Mouse (Mus musculus): ENCODE data around the gene Rnf222.
A peak's percentile ranks its signal among the peaks of the same experiment; 100 is the strongest.

Gene Rnf222

DNA sequence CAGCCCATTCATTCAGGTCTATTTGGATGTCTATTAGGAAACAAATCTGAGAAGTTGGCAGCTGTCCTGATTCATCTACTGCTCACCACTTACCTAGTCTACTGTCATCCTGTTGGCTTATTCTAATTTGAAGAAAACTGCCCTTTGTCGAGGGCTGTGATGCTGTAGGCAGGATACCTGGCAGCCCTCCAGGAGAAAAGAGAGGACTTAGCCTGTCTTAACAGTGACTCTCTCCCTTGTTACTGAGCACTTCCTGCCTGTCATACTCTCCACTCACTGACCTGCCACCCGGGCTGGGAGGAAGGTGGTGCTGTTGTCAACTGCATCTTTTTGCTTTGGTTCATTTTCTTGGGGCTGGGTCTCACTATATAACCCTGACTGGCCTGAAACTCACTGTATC lies 2.3 kb downstream of the Rnf222 start:
- no peak for DNase-seq (ENCODE audit: low spot score)

DNA sequence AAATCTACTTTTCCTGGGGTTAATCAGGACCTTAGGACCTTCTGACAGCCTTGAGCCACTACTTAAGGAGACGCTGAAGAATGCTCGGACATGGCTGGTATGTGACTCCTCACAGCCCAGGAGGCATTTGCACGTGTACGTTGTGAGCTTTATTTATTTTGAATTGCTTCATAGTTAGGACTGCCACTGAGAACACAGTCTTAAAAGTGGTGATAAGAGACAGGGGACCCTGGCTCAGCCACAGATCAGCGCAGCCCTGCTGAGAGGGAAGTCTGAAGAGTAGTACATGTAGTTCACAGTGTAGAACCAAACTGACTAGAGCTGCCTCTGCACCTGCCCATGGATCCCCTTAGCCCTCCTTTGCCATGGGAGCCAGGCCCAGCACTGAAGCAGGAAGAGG lies 3.5 kb downstream of the Rnf222 start:
- DNase-seq (ENCODE audit: low spot score) = no peak

DNA sequence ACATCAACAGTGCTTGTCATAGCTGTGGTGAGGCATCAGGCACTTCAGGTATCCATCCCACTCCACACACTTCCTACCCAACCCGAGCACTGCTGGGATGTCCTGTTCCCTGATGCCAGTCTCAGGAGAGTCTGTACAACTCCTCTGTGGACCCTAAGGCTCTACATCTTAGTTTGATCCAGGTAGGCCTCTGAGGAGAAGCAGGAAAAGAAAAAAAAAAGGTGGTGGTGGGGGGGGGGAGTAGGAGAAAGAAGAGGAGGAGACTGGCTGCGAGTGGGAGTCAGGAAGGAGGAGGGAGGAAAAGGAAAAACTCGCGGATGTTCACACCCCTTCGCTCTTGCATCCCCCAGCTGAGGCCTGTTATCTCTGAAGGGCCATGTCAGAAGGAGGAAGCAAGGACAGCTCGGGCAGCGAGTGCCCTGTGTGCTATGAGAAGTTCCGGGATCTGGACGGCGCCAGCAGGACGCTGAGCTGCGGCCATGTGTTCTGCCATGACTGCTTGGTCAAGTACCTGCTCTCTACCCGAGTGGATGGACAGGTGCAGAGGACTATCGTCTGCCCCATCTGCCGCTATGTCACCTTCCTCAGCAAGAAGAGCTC lies 4.0 kb downstream of the Rnf222 start:
- DNase-seq (ENCODE audit: low spot score) = no peak

DNA sequence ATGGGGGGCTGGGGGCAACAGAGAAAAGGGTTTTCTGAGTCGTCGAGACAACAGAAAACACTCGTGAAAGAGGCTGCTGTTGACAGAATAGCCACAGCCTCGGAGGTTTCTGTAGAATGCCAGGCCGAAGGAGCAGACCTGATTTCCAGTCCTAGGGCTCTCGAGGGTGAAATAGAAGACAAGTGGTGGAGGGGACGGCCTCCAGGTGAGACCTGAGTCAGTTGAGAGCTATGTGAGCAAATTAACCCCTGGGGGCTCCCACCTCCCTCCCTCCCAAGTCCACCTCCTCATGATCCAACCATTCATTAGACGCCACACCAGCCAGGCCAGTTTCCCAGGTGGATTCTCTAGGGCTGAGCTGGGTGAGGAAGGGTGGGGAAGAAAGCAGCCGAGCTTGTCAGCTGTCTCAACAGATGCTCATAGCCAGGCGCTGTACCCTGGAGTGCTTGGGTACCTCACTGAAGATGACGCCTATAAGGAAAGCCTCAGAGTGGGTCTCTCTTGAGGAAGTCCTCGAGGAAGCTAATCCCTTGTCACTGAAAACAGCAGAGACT lies 5.6 kb downstream of the Rnf222 start:
- no peak for DNase-seq (ENCODE audit: low spot score)

DNA sequence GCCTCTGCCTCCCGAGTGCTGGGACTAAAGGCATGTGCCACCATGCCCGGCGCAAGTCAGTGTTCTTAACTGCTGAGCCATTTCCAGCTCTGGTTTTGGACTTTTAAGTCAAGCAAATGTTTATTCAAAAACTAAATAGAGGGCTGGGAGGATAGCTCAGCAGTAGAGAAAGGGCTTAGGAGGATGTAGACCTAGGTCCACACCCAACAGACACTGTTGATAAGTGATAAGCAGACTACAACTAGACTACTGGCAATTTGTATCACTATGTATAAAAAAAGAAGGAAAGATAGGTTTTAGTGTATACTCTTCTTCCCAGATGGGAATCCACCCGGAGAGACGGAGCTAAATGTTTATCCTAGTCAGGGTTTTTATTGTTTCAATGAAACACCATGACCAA lies 7.9 kb downstream of the Rnf222 start:
- DNase-seq (ENCODE audit: low spot score) = no peak

DNA sequence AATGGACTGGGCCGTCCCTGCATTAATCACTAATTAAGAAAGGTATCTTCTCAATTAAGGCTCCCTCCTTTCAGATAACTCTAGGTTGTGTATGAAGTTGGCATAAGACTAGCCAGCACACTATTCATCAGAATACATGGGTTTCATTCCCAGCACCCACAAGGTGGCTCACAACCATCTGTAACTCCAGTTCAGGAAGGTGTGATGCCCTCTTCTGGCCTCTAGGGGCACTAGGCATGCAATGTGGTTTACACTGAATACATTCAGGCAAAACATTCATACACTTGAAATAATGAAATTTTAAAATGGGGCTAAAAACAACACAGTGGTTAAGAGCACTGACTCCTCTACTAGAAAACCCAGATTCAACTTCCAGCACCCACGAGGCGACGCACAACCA lies 8.8 kb downstream of the Rnf222 start:
- DNase-seq (ENCODE audit: low spot score) = peak; percentile 58

DNA sequence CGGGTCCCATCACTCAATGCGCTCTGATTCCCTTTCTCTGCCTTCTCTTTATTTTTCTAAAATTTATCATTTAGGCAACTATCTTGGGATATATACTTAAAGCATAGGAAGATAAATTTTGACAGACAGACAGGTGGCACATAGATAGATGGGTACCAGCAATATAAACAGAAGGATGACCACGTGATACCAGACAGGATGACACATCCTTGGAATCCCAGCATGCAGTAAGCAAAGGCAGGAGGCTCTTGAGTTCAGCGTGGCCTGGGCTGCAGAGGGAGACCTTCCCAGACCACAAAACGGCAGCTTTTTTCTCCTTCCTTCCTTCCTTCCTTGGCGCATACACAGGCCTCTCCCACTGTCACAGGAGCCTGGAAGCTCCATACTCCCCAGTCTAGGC lies 9.5 kb downstream of the Rnf222 start:
- no peak for DNase-seq (ENCODE audit: low spot score)

DNA sequence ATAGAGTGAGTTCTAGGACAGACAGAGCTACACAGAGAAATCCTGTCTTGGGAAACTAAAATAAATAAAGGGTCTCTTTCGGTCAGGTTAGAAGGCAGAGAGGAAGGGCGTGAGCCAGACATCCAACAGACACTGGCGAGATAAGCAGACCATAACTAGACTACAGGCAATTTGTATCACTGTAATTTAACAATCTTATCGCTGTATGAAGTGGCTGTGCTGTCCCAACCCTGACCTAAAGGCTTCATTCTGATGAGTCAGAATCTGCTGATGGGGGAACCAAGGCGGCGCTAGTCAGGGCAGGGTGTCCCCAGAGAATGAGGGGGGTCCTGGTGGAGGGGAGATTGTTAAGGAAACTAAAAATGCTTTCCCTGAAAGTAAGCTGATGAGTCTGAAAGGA lies 10.4 kb downstream of the Rnf222 start:
- DNase-seq (ENCODE audit: low spot score) = no peak

DNA sequence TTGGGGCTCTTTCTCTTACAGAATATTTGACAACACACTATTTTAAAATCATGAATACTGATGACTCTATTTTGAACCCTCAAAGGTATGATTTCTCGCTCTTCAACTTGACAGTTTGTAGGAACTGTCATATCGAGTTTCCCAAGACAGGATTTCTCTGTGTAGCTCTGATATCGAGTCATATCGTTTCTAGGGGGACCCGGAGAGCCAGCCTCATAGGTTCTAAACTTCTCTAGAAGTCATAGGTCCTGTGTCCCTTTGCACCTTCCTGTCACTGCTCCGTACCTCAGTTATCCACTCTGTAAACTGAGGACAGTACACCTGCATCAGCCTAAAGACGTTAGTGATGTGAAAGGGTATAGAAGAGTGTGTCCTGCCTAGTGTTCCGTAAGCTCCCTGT lies 11.5 kb downstream of the Rnf222 start:
- no peak for DNase-seq (ENCODE audit: low spot score)

DNA sequence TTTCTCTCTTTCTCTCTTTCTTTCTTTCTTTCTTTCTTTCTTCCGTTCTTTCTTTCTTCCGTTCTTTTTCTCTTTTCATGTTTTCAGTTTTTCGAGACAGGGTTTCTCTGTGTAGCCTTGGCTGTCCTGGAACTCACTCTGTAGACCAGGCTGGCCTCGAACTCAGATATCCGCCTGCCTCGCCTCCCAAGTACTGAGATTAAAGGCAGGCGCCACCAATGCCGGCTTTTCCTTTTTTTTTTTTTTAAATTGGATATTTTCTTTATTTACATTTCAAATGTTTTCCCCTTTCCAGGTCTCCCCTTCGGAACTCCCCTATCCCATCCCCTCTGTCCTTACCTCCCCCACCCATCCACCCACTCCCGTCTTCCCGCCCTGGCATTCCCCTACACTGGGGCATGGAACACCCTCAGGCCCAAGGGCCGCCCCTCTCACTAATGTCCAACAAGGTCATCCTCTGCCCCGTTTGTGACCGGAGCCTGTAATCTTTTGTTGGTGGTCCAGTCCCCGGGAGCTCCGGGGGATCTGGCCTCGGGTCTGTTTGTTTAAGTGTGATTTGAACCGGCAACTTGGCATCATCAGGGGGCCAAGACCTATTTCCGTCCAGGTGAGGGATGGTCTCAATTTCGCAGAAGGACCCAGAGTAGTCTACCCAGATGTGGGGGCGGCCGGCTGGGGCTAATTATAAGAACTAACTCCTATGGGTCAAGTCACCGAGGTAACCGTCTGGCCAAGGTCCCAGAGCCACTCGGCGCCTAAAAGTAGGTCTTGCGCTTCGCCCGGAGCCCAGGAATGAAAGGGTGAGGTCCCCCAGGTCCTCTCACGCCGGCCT lies 12.4 kb downstream of the Rnf222 start:
- no peak for DNase-seq (ENCODE audit: low spot score)

DNA sequence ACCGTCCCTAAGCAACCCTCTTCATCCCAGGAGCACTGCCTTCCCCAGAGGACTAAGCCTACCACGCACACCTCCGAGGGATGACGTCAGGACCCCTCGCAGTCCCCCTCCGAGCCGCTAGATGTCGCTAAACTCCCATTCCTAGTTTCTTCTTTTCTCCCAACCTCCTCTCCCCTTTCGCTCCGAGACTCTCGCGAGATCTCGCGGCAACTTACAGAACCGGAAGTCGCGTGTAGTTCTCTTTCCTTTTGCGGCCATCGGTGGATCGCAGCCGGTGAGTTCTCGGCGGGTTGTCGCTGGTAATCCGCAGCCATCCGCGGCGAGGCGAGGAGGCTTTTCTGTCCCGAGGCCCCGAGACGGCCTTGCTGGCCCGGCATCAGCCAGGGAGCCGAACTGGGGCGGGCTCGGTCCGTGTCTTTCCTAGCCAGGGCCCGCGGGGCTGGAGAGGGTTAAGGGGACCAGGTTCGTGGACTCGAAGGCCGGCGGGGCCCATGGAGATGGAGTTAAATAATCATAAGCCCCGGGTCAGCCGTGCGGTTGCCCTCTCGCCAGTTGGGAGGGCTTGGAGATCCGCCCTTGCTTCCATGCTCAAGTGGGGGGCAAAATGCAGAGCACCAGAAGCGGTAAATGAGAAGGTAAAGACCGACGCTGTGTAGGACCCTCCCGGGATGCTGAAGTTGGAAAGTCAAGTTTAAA lies 13.1 kb downstream of the Rnf222 start, which contains the start of gene Rpl26:
TSS of gene Rpl26 (plus strand) at position 233 of the 696 bp plus-strand sequence.
- DNase-seq (ENCODE audit: low spot score) = peak; percentile 100

DNA sequence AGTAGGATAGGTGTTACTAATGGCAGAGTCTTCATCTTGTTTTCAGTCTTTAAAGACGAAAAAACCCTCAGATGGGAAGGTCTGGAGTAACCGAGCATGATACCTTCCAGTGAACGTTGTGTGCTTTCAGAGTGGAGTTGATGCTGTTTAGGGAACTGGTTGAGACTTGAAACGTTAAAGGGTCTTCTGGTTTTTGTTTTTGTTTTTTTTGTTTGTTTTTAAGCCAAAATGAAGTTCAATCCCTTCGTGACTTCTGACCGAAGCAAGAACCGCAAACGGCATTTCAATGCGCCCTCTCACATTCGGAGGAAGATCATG lies 13.7 kb downstream of the Rnf222 start:
- DNase-seq (ENCODE audit: low spot score) = no peak

DNA sequence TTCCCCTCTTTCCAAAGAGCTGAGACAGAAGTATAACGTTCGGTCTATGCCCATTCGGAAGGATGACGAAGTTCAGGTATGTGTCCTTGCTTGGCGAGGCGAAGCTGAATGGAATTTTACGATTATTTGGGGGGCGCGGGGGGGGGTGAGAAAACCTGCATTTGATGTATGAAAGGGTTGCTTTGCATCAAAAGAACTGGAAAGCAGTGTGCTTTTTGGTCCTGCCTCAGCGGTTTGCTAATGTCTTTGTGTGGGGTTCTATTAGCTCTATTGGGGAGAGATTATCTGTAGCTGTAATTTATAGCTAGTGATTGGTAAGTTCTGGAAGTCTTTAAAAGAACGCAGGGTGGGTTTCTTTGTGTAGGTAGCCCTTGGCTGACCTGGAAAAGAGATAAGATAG lies 14.0 kb downstream of the Rnf222 start:
- no peak for DNase-seq (ENCODE audit: low spot score)

DNA sequence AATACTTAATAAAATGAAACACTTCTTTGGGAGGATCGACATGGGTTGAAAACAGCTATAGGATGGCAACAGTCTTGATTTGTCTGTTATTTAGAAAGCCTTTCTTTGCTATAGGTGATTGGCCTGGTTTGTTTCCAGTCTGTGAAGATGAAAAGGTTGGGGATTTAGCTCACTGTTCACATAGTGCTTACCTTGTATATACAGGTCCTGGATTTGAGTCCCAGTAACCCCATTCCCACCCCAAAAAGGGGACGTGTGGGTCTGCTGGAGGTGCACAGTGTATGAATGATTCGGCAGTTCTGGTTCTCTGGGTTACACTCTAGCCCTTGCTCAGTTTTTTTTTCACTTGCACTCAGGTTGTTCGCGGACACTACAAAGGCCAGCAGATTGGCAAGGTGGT lies 14.5 kb downstream of the Rnf222 start:
- no peak for DNase-seq (ENCODE audit: low spot score)

DNA sequence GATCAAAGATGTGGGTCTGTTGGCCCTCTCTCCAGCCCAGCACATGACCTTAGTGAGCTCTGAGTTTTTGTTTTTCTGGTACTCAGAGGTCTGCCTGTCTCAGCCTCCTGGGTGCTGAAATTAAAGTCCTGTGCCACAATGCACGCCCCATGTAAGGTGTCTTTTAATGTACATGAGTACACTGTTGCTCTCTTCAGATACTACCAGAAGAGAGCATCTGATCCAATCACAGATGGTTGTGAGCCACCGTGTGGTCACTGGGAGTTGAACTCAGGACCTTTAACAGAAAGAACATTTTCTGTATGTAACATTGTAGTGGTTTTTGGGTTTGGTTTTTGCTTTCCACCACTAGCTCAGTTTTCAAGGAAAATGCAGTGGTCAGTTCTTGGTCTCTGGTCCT lies 15.4 kb downstream of the Rnf222 start:
- DNase-seq (ENCODE audit: low spot score) = no peak

DNA sequence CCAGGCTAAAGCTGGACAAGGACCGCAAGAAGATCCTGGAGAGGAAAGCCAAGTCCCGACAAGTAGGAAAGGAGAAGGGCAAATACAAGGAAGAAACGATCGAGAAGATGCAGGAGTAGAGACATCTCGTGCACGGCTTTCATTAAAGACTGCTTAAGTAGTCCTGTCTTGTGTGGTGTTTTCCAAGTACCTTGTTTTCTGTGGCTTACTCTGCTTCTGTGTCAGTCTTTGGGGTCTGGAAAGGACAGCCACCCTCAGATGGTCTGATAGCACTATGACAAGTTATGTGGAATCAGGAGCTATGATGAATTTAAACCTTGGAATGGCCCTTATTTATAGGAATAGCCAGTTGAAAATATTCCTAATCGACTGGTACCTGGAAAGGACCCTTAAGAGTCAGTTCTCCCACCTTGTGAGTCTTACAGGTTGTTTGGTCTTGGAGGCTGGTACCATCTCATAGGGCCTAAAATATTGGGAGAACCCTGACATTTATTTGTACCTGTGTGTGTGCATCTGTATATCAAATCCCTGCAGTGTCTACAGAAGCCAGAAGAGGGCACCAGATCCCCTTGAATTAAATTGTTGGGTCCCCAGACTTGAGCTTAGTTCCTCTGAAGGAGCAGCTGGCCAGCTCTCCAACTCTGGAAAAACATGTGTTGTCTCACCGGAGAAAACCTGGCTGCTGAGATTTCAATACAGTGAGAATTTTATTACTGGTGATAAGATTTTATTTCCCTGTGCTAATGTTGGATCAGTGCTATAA lies 16.2 kb downstream of the Rnf222 start:
- peak; percentile 91 for DNase-seq (ENCODE audit: low spot score)

DNA sequence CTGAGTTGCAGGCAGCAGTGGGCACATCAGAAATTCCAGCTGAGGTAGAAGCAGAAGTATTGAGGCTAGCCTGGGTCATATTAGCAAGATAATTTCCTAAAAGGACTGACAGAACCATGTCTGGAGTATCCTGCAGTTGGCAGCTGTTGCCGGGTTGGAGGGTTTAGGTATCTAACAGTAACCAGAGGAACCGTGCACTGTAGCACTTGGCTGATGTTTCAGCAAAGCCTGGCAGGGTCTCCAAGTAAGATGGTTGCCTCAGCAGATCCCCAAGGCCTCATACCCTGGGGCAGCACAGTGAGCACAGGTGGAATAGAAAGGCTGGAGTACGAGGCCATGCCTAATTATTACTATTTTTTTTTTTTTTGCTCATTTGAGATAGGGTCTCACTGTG lies 16.8 kb downstream of the Rnf222 start:
- no peak for DNase-seq (ENCODE audit: low spot score)

DNA sequence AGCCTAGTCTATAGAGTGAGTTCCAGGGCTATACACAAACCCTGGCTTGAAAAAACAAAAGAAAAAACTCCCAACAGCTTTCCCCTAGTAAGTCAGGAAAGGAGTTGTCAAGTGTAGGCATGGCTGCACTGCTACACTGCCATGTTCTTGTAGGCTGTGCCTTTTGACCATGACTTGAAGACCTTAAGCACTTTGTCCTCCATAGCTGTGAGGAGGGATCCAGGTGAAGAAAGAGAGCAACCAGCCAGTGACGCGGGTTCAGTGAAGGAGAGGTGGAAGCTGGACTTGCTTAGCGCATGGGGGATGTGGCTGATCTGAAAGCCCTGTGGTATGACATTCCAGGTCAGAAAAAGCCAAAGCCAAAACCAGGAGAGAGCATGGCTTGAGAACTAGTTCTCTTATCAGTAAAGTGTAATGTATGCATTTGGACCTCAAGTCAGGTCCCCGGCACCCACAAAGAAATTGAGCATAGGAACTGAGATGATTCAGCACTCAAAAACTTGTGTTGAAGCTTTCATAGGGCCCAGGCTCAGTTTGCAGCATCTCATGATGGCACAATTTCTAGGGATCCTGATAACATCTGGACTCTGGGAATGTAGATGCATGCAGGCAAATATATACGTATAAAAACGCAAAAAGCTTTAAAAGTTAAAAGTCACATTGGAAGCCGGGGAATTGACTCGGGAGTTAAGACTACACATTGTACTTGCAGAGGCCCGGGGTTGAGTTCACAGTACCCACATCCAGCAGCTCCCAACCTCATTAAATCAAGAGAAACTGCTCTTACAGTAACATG lies 17.5 kb downstream of the Rnf222 start:
- no peak for DNase-seq (ENCODE audit: low spot score)

DNA sequence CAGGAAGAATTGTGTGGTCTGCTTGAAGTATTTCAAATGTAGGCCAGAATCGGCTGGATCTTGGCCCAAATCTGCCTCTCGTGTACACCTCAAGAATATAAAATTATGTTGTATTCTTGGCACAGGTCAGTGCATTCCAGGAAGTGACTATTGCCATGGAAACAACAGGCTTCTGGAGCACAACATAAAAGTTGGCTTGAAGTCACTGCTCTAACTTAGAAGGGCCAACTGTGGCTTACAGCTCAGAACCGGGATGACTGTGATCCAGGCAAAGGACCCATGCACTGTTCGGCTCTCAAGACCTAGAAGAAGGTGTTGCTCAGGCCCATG lies 18.1 kb downstream of the Rnf222 start:
- DNase-seq (ENCODE audit: low spot score) = no peak

DNA sequence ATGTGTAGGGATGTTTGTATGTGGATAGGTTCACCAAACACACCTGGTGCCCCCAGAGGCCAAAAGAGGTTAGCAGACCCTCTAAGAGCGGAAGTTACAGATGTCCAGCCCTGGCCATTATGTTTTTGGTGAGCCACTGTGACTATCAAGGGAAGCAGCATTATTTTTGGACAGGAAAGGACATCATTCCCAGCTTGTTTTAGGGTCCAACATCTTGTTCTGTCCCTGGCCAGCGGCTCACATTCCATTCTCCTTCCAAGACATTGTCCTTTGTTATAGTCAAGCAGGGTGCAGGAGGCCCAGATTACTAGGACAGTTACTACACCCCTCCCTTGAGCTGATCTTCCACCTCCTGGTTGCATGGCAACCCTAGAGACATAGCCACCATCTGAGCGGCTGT lies 18.9 kb downstream of the Rnf222 start:
- no peak for DNase-seq (ENCODE audit: low spot score)

DNA sequence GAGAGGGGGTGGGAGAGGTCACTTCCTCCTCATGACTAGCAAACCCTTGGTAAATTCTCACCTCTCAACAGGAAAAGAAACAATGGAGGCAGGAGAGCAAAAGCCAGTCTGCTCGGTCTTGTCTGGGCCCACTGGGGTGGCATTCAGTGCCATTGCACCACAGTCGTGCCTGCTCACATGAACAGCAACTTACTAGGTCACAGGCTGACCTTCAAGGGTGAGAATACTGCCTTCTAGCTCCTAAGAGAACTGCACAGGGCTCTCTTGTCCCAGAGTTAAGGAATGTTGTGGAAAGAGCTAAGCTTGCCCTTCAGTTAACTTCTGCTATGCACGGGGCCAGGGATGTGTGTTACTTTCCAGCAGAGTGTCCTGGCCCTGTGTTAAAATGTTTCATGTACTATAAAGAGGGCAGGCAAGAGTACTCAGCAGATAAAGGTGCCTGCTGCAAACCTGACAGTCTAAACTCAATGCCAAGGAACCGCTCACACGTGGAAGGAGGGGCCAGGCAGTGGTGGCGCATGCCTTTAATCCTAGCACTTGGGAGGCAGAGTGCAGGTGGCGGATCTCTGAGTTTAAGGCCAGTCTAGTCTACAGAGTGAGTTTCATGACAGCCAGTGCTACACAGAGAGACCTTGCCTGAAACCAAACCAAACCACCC lies 20.6 kb downstream of the Rnf222 start:
- DNase-seq (ENCODE audit: low spot score) = no peak
